Mouse (Mus musculus) MEL (cell line): ENCODE results near the gene Slc35e3. TPM values are rescaled to one million over a fixed set of nuclear protein-coding genes. Genes with fewer than 3 reads are reported as not detected.

Source experiments
- DNase-seq: peaks from one replicate; pipeline ENCODE4 v3.0.0; 2011; ENCODE audit warnings: low read depth, low spot score
- H3K27ac ChIP-seq: 2 replicates; pipeline ENCODE4 v1.5.1; 2012; ENCODE audit warnings: low read depth, mild to moderate bottlenecking, control low read depth, low read length, moderate library complexity; ENCODE audit not compliant: control insufficient read depth
- H3K27me3 ChIP-seq, 2 experiments: fragments of 150-350 bp in 1 of 2; sonication (generic) in 1 of 2; 2 replicates each; pipeline ENCODE4 v1.6.1; 2012; ENCODE audit warnings: low read length in 2 of 2, mild to moderate bottlenecking in 2 of 2, improper control_type of control experiment in 1 of 2, moderate library complexity in 1 of 2; ENCODE audit not compliant: insufficient read depth in 2 of 2, control insufficient read depth in 1 of 2
- H3K36me3 ChIP-seq, 2 experiments: 2 replicates each; pipeline ENCODE4 v1.6.1; 2012 to 2014; ENCODE audit warnings: low read length in 2 of 2, improper control_type of control experiment in 1 of 2, inconsistent platforms in 1 of 2, mild to moderate bottlenecking in 1 of 2; ENCODE audit not compliant: insufficient read depth in 2 of 2, control insufficient read depth in 1 of 2
- H3K4me1 ChIP-seq, 2 experiments: fragments of 150-350 bp in 1 of 2; sonication (generic) in 1 of 2; 2 replicates each; pipeline ENCODE4 v1.6.1; 2012; ENCODE audit warnings: low read length in 2 of 2, improper control_type of control experiment in 1 of 2, mild to moderate bottlenecking in 1 of 2; ENCODE audit not compliant: insufficient read depth in 2 of 2, control insufficient read depth in 1 of 2
- H3K4me3 ChIP-seq, 2 experiments: fragments of 150-350 bp in 1 of 2; sonication (generic) in 1 of 2; 2 replicates each; pipeline ENCODE4 v1.5.1; 2012; ENCODE audit warnings: low read depth in 2 of 2, low read length in 2 of 2, mild to moderate bottlenecking in 2 of 2, moderate library complexity in 2 of 2, control low read depth in 1 of 2, improper control_type of control experiment in 1 of 2; ENCODE audit not compliant: control insufficient read depth in 1 of 2, insufficient read depth in 1 of 2
- H3K79me2 ChIP-seq: 2 replicates; pipeline ENCODE4 v1.6.1; 2012; ENCODE audit warnings: mild to moderate bottlenecking, low read length, moderate library complexity; ENCODE audit not compliant: control insufficient read depth, poor library complexity, insufficient read depth
- H3K9ac ChIP-seq: 2 replicates; pipeline ENCODE4 v1.6.1; 2012; ENCODE audit warnings: low read depth, mild to moderate bottlenecking, control low read depth, low read length, moderate library complexity; ENCODE audit not compliant: control insufficient read depth, poor library complexity, severe bottlenecking
- H3K9me3 ChIP-seq: fragments of 150-350 bp; sonication (generic); replicated peaks from 2 replicates; pipeline ENCODE4 v1.6.1; 2012; ENCODE audit warnings: mild to moderate bottlenecking, low read length, improper control_type of control experiment, moderate library complexity; ENCODE audit not compliant: insufficient read depth
- BHLHE40 ChIP-seq: IDR thresholded peaks from 2 replicates; pipeline ENCODE4 v1.6.1; 2012; ENCODE audit warnings: low read depth, mild to moderate bottlenecking, inconsistent platforms, low read length, improper control_type of control experiment, borderline replicate concordance
- CHD1 ChIP-seq: IDR thresholded peaks from 2 replicates; pipeline ENCODE4 v1.6.1; 2012; ENCODE audit warnings: low read depth, mild to moderate bottlenecking, inconsistent platforms, low read length, improper control_type of control experiment
- CHD2 ChIP-seq: IDR thresholded peaks from 2 replicates; pipeline ENCODE4 v1.6.1; 2011; ENCODE audit warnings: low read length, improper control_type of control experiment
- CTCF ChIP-seq, 3 experiments: IDR thresholded peaks in 2 of 3; conservative IDR thresholded peaks in 1 of 3; 2 replicates each; pipeline ENCODE4 v1.5.1; 2011 to 2012; ENCODE audit warnings: low read length in 3 of 3, low read depth in 2 of 3, mild to moderate bottlenecking in 2 of 3, improper control_type of control experiment in 1 of 3, inconsistent platforms in 1 of 3, mixed read lengths in 1 of 3, moderate library complexity in 1 of 3; ENCODE audit not compliant: control insufficient read depth in 1 of 3, insufficient read depth in 1 of 3, poor library complexity in 1 of 3, severe bottlenecking in 1 of 3
- ETS1 ChIP-seq: IDR thresholded peaks from 2 replicates; pipeline ENCODE4 v1.6.1; 2012; ENCODE audit warnings: low read depth, mild to moderate bottlenecking, inconsistent platforms, low read length, improper control_type of control experiment, moderate library complexity
- GATA1 ChIP-seq: IDR thresholded peaks from 2 replicates; pipeline ENCODE4 v1.6.1; 2011; ENCODE audit warnings: low read depth, low read length, improper control_type of control experiment
- HCFC1 ChIP-seq: IDR thresholded peaks from 2 replicates; pipeline ENCODE4 v1.6.1; 2012; ENCODE audit warnings: low read depth, mild to moderate bottlenecking, inconsistent platforms, low read length, improper control_type of control experiment, moderate library complexity
- MAFK ChIP-seq: IDR thresholded peaks from 2 replicates; pipeline ENCODE4 v1.6.1; 2011; ENCODE audit warnings: low read depth, mild to moderate bottlenecking, low read length, improper control_type of control experiment, borderline replicate concordance
- MAX ChIP-seq: IDR thresholded peaks from 2 replicates; pipeline ENCODE4 v1.6.1; 2011; ENCODE audit warnings: low read length, improper control_type of control experiment
- MEF2A ChIP-seq: IDR thresholded peaks from 2 replicates; pipeline ENCODE4 v1.6.1; 2014; ENCODE audit warnings: low read depth, mild to moderate bottlenecking, inconsistent platforms, low read length, improper control_type of control experiment; ENCODE audit not compliant: poor library complexity, insufficient replicate concordance, severe bottlenecking; ENCODE audit errors: extremely low read depth
- MYB ChIP-seq: IDR thresholded peaks from 2 replicates; pipeline ENCODE4 v1.6.1; 2011; ENCODE audit warnings: mild to moderate bottlenecking, low read depth, low read length, improper control_type of control experiment
- MYC ChIP-seq: IDR thresholded peaks from 2 replicates; pipeline ENCODE4 v1.6.1; 2011; ENCODE audit warnings: low read depth, mild to moderate bottlenecking, low read length, improper control_type of control experiment, moderate library complexity
- NELFE ChIP-seq: IDR thresholded peaks from 2 replicates; pipeline ENCODE4 v1.6.1; 2011; ENCODE audit warnings: low read depth, low read length, improper control_type of control experiment
- POLR2A ChIP-seq, 2 experiments: IDR thresholded peaks; 2 replicates each; pipeline ENCODE4 v1.6.1; 2011 to 2012; ENCODE audit warnings: low read length in 2 of 2, mild to moderate bottlenecking in 2 of 2, control low read depth in 1 of 2, improper control_type of control experiment in 1 of 2, low read depth in 1 of 2, moderate library complexity in 1 of 2; ENCODE audit not compliant: control insufficient read depth in 1 of 2, insufficient read depth in 1 of 2, poor library complexity in 1 of 2
- POLR2AphosphoS5 ChIP-seq: IDR thresholded peaks from 2 replicates; pipeline ENCODE4 v1.6.1; 2012; ENCODE audit warnings: low read depth, borderline replicate concordance, mild to moderate bottlenecking, inconsistent platforms, low read length, moderate library complexity, mixed read lengths
- RAD21 ChIP-seq: IDR thresholded peaks from 2 replicates; pipeline ENCODE4 v1.6.1; 2011; ENCODE audit warnings: mild to moderate bottlenecking, low read depth, low read length, improper control_type of control experiment
- RCOR1 ChIP-seq: IDR thresholded peaks from 2 replicates; pipeline ENCODE4 v1.6.1; 2012; ENCODE audit warnings: low read depth, mild to moderate bottlenecking, inconsistent platforms, low read length, improper control_type of control experiment
- TAL1 ChIP-seq: IDR thresholded peaks from 2 replicates; pipeline ENCODE4 v1.6.1; 2012; ENCODE audit warnings: mild to moderate bottlenecking, inconsistent platforms, low read length, moderate library complexity, mixed read lengths
- UBTF ChIP-seq: IDR thresholded peaks from 2 replicates; pipeline ENCODE4 v1.6.1; 2012; ENCODE audit warnings: low read depth, mild to moderate bottlenecking, inconsistent platforms, low read length, improper control_type of control experiment, moderate library complexity, borderline replicate concordance; ENCODE audit not compliant: insufficient read depth
- ZMIZ1 ChIP-seq: IDR thresholded peaks from 2 replicates; pipeline ENCODE4 v1.6.1; 2012; ENCODE audit warnings: low read depth, mild to moderate bottlenecking, inconsistent platforms, low read length, improper control_type of control experiment, moderate library complexity
- polyA plus RNA-seq, 2 experiments: library from polyadenylated mRNA; stranded (reverse) in 1 of 2; unstranded in 1 of 2; fragments of >175 nt in 1 of 2; fragments of >200 nt in 1 of 2; gene quantifications; 2 replicates each; pipeline versions ENCODE4 v1.2.1 to v1.2.4; 2012; ENCODE audit warnings: low replicate concordance in 2 of 2, low read depth in 1 of 2; ENCODE audit not compliant: insufficient read length in 2 of 2, insufficient read depth in 1 of 2, missing spikeins in 1 of 2
- total RNA-seq: library from RNA; depleted of rRNA; stranded (reverse); fragments of 300-350 nt; gene quantifications from 2 replicates; pipeline ENCODE4 v1.2.3, GENCODE M21; 2012

Slc35e3 gene
- total and polyA plus RNA-seq, 3 experiments, result 3.7 to 7.4 TPM; not detected in 1

DNA sequence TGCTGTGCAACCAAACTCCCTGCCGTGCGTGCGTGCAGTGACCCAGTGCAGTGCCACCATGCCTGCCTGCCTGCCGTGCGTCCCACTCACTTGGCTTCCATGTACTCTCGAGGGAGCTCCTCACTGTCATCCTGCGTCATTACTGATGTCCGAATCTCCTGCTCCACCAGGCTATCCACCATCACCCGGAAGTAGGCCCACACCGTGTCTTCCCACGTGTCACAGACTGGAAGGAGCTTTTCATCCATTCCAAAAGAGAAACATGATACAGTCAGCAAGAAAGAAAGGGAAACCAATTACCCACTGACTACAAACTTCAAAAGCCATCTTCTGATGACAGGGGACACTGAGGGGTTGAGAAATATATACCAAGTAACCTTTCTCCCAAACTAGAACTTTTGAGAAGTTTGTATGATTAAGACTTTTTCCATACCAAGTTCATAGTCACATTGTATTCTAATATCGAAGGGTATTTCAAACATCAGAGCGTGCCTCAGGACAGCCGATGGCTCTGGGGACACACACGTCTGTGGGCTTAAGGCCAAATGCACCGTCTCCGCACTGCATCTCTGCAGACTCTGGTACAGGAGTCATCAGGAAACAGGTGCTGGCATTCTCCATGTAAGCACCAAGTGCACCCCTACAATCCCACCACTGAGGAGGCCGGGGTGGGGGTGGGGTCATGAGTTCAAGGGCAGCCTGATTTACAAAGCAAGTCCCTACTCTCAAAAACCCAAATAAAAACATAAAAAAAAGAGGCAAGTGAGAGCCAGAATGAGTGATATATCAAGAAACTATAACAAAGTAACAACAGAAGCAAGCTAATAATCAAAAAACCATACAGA, 24.3 kb upstream of the Slc35e3 start:
- no peaks in the 10 kb centered on the region for H3K4me1 ChIP-seq
- H3K9ac ChIP-seq, result no peak overlapping the region
- H3K79me2 ChIP-seq, result no peaks in the 10 kb centered on the region
- DNase-seq, result no peak
- H3K36me3 ChIP-seq, result peaks cover 0 to 21% of the 10 kb centered on the region in 2 experiments; a peak in 2 of 4 replicates
- TF ChIP-seq BHLHE40, result no peak
- TF ChIP-seq RAD21, result no peak
- no peak for TF ChIP-seq UBTF
- TF ChIP-seq CTCF (IDR thresholded peaks at IDR 0.05 in 2 of 3, conservative IDR thresholded peaks at IDR 0.05 in 1 of 3; ENCODE audit: control insufficient read depth in 1 of 3, insufficient read depth in 1 of 3, low read depth in 2 of 3, low read length in 3 of 3, poor library complexity in 1 of 3, severe bottlenecking in 1 of 3), result no peak
- no peak for TF ChIP-seq MEF2A
- no peak for TF ChIP-seq CHD1
- no peak for TF ChIP-seq TAL1
- TF ChIP-seq MAX, result no peak
- TF ChIP-seq POLR2AphosphoS5, result no peak
- TF ChIP-seq MAFK, result no peak
- no peak for TF ChIP-seq RCOR1
- TF ChIP-seq MYB, result no peak
- no peaks in the 10 kb centered on the region for H3K9me3 ChIP-seq
- H3K27ac ChIP-seq, result no peak overlapping the region
- H3K4me3 ChIP-seq, result no peak overlapping the region
- H3K27me3 ChIP-seq, result no peaks in the 10 kb centered on the region

DNA sequence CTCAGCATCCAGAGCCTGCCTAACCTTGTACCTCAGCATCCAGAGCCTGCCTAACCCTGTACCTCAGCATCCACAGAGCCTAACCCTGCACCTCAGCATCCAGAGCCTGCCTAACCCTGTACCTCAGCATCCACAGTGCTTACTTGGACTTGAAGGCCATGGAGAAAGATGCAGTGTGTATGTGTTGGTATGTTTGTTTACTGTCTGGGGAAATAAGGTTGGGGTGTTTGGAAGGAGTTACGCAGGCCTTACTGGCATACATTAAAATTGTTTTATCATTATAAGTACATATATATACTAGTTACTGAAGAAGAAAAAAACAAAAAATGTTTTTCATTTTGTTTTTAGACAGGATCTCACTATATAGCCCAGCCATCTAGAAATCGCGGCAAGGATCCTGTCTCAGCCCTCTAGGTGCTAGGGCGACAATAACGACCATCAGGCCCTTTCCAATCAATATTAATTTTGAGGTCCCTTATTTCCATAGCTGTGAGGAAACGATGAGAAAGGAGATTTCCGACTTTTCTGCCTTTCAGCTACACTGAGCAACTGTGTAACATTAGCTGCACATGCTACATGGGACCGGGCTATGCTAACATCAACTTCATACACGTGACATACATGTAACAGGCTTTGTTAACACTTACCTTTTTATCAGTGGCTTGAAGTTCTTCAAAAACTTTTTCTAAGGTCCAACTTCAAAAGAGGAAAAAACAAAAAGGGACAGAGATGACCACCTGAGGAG, 23.5 kb upstream of the Slc35e3 start:
- Histone ChIP-seq H3K4me3 (no peak overlapping the region), H3K9me3 (no peaks in the 10 kb centered on the region), H3K9ac (no peak overlapping the region), H3K79me2 (no peaks in the 10 kb centered on the region), H3K4me1 (no peaks in the 10 kb centered on the region), H3K36me3 (peaks cover 0 to 24% of the 10 kb centered on the region in 2 experiments; a peak in 2 of 4 replicates), H3K27me3 (no peaks in the 10 kb centered on the region), H3K27ac (no peak overlapping the region)
- no peak for DNase-seq
- no peak for TF ChIP-seq BHLHE40
- TF ChIP-seq ZMIZ1, result no peak
- TF ChIP-seq CHD2, result no peak
- no peak for TF ChIP-seq MAFK
- TF ChIP-seq MYC, result no peak
- no peak for TF ChIP-seq POLR2AphosphoS5
- no peak for TF ChIP-seq POLR2A (IDR thresholded peaks at IDR 0.05; ENCODE audit: control insufficient read depth in 1 of 2, insufficient read depth in 1 of 2, low read depth in 1 of 2, low read length in 2 of 2, poor library complexity in 1 of 2)
- TF ChIP-seq HCFC1, result no peak
- no peak for TF ChIP-seq NELFE
- TF ChIP-seq ETS1, result no peak
- TF ChIP-seq GATA1, result no peak
